Mouse (Mus musculus): ENCODE data around the gene Bmp6.

GRCm38 (mm10) chr13:38522056-38522654 is 177.2 kb downstream of the Bmp6 start:
- no peak for TF ChIP-seq CTCF (IDR thresholded peaks at IDR 0.05; ENCODE audit: extremely low read depth, insufficient read depth, insufficient read length, insufficient replicate concordance)
- TF ChIP-seq POLR2A (IDR thresholded peaks at IDR 0.05; ENCODE audit: low read depth, low read length) = no peak
